Mouse (Mus musculus): Measurements from ENCODE around the gene Nop14. TPM values are rescaled to one million over a fixed set of nuclear protein-coding genes. Genes with fewer than 3 reads are reported as not detected.

The Nop14 gene
- polyA plus RNA-seq, 1 experiment from 2014 or later, result 24.8 TPM

- H3K9ac ChIP-seq (replicated peaks; ENCODE audit: low read length), result no peak overlapping the region
- H3K36me3 ChIP-seq (ENCODE audit: insufficient read depth, low read length), result peaks cover 6% of the 10 kb centered on the region; the same call in 1 of the 2 replicates
- 84% methylated on average over 5 of the region's 5 CpGs for WGBS
- H3K4me2 ChIP-seq (replicated peaks; ENCODE audit: low read depth, low read length), result no peak overlapping the region
- 0 out of 2 replicates have a peak, but pooled peaks cover 6% of the 10 kb centered on the region for H3K4me1 ChIP-seq (ENCODE audit: insufficient read depth, low read length)
- no peak for ATAC-seq (ENCODE audit: low FRiP score, low TSS enrichment)
- H3K4me3 ChIP-seq (ENCODE audit: low read length), result no peak overlapping the region
- no peaks in the 10 kb centered on the region for H3K27me3 ChIP-seq (ENCODE audit: insufficient read depth, low read length)
- 0 out of 2 replicates have a peak overlapping the region, but pooled peaks have one; percentile 6 for H3K27ac ChIP-seq (ENCODE audit: low read length)
- H3K9me3 ChIP-seq (ENCODE audit: low read length), result no peaks in the 10 kb centered on the region
Observed at GRCm38 (mm10) chr5:34591388-34592004, 68.5 kb downstream of the Nop14 start.

GRCm38 (mm10) chr5:34590702-34591101 lies 69.2 kb downstream of the Nop14 start:
- Histone ChIP-seq H3K9me3 (ENCODE audit: low read length) (no peaks in the 10 kb centered on the region), H3K4me2 (replicated peaks; ENCODE audit: low read depth, low read length) (no peak overlapping the region), H3K36me3 (ENCODE audit: insufficient read depth, low read length) (peaks cover 6% of the 10 kb centered on the region; the same call in 1 of the 2 replicates), H3K9ac (replicated peaks; ENCODE audit: low read length) (no peak overlapping the region), H3K4me1 (ENCODE audit: insufficient read depth, low read length) (0 out of 2 replicates have a peak, but pooled peaks cover 6% of the 10 kb centered on the region), H3K4me3 (ENCODE audit: low read length) (no peak overlapping the region), H3K27ac (ENCODE audit: low read length) (no peak overlapping the region), H3K27me3 (ENCODE audit: insufficient read depth, low read length) (no peaks in the 10 kb centered on the region)
- 69% methylated on average over 4 of the region's 4 CpGs for WGBS
- no peak for ATAC-seq (ENCODE audit: low FRiP score, low TSS enrichment)

GRCm38 (mm10) chr5:34590059-34590458 lies 69.9 kb downstream of the Nop14 start:
- Histone ChIP-seq H3K4me2 (replicated peaks; ENCODE audit: low read depth, low read length) (no peak overlapping the region), H3K4me3 (ENCODE audit: low read length) (no peak overlapping the region), H3K9me3 (ENCODE audit: low read length) (no peaks in the 10 kb centered on the region), H3K36me3 (ENCODE audit: insufficient read depth, low read length) (peaks cover 6% of the 10 kb centered on the region; the same call in 1 of the 2 replicates), H3K27ac (ENCODE audit: low read length) (no peak overlapping the region), H3K27me3 (ENCODE audit: insufficient read depth, low read length) (no peaks in the 10 kb centered on the region), H3K4me1 (ENCODE audit: insufficient read depth, low read length) (0 out of 2 replicates have a peak, but pooled peaks cover 6% of the 10 kb centered on the region), H3K9ac (replicated peaks; ENCODE audit: low read length) (no peak overlapping the region)
- ATAC-seq (ENCODE audit: low FRiP score, low TSS enrichment), result no peak
- WGBS, result 36% methylated on average over 5 of the region's 5 CpGs

Other genes starting within 250 kb of the Nop14 start
- 22.6 and 25.0 TPM in 2 replicates for gene Tnip2, start 146.2 kb downstream of the Nop14 start, polyA plus RNA-seq (2015; fragmentation: Nextera tagmentation; extraction: Ambion mirVana)
- 5.6 and 9.5 TPM in 2 replicates for gene Sh3bp2, start 134.3 kb downstream of the Nop14 start, polyA plus RNA-seq (2015; fragmentation: Nextera tagmentation; extraction: Ambion mirVana)
- gene Add1, start 86.5 kb downstream of the Nop14 start, polyA plus RNA-seq (2015; fragmentation: Nextera tagmentation; extraction: Ambion mirVana), result 217 and 219 TPM in 2 replicates
- 154 and 156 TPM in 2 replicates for gene Mfsd10, start 22.9 kb downstream of the Nop14 start, polyA plus RNA-seq (2015; fragmentation: Nextera tagmentation; extraction: Ambion mirVana)
- 2.3 and 2.7 TPM in 2 replicates for gene Grk4, start 231 bp upstream of the Nop14 start, polyA plus RNA-seq (2015; fragmentation: Nextera tagmentation; extraction: Ambion mirVana)
- 11.1 and 13.9 TPM in 2 replicates for gene Htt, start 101.6 kb upstream of the Nop14 start, polyA plus RNA-seq (2015; fragmentation: Nextera tagmentation; extraction: Ambion mirVana)
- 0.27 and 0.95 TPM in 2 replicates for gene Msantd1, start 247.9 kb upstream of the Nop14 start, polyA plus RNA-seq (2015; fragmentation: Nextera tagmentation; extraction: Ambion mirVana)